Mouse (Mus musculus): ENCODE data around the gene Nrarp. TPM values are rescaled to one million over a fixed set of nuclear protein-coding genes. Genes with fewer than 3 reads are reported as not detected.
A peak's percentile ranks its signal among the peaks of the same experiment; 100 is the strongest.

Gene Nrarp
- polyA plus RNA-seq, 1 experiment from 2014 or later: 70.9 TPM

GRCm38 (mm10) chr2:25167481-25167880 is 13.1 kb upstream of the Nrarp start:
- Histone ChIP-seq H3K36me3 (no peaks in the 10 kb centered on the region), H3K9me3 (replicated peaks) (no peaks in the 10 kb centered on the region), H3K4me1 (peaks cover 56% of the 10 kb centered on the region), H3K27me3 (no peaks in the 10 kb centered on the region), H3K4me2 (replicated peaks) (peak overlapping the region; percentile 87), H3K27ac (peak overlapping the region; percentile 85), H3K9ac (peak overlapping the region; percentile 68), H3K4me3 (peak overlapping the region; percentile 41)
- peak; percentile 29 for ATAC-seq (ENCODE audit: low FRiP score)
- 13% methylated on average over 4 of the region's 4 CpGs for WGBS

- H3K27ac ChIP-seq: peak overlapping the region; percentile 85
- H3K27me3 ChIP-seq: no peaks in the 10 kb centered on the region
- no peaks in the 10 kb centered on the region for H3K9me3 ChIP-seq (replicated peaks)
- no peaks in the 10 kb centered on the region for H3K36me3 ChIP-seq
- 0% methylated on average over 36 of the region's 41 CpGs for WGBS
- peaks cover 60% of the 10 kb centered on the region for H3K4me1 ChIP-seq
- ATAC-seq (ENCODE audit: low FRiP score): peak; percentile 79
- H3K4me2 ChIP-seq (replicated peaks): peak overlapping the region; percentile 87
- peak overlapping the region; percentile 41 for H3K4me3 ChIP-seq
- peak overlapping the region; percentile 68 for H3K9ac ChIP-seq
Observed at GRCm38 (mm10) chr2:25167919-25168664, 12.5 kb upstream of the Nrarp start.

DNA sequence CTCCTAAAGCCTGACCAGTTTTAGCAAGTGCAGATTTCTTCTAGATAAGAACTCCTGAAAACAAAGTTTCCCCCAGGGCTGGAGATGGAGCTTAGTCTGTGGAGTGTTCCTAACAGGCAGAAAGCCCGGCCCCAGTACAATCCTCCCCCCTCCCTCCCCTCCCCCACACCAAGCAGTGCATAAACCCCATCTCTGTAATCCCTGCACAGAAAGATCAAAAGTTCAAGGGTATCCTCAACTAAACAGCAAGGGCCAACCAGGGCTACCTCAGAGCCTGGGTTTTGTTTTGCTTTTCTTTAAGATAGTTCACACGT is 11.9 kb upstream of the Nrarp start:
- Histone ChIP-seq H3K4me3 (peak overlapping the region; percentile 41), H3K36me3 (no peaks in the 10 kb centered on the region), H3K4me1 (peaks cover 55% of the 10 kb centered on the region), H3K4me2 (replicated peaks) (peak overlapping the region; percentile 87), H3K9me3 (replicated peaks) (no peaks in the 10 kb centered on the region), H3K9ac (peak overlapping the region; percentile 68; the same call in 1 of the 2 replicates), H3K27ac (peak overlapping the region; percentile 85), H3K27me3 (no peaks in the 10 kb centered on the region)
- ATAC-seq (ENCODE audit: low FRiP score): no peak; the same call in 1 of the 2 replicates
- WGBS: 7% methylated on average over 2 of the region's 2 CpGs

DNA sequence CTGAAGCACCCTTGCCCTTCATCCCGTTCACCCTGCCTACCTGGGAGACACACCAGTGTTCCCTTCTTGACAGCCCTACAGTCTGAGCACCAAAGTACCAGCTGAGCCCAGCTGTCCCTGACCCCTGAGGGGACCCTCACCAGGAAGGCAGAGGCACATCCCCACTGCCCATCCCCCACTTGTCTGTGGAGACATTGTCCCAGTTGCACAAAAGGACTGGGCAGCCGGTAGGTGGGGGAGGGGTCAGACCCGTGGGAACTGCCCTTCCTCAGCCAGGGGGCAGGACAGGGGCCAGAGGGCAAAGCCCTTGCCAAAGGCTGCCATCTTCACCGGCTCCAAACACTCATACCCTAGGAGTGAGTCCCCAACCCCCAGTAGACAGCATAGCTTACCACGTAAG is 10.8 kb upstream of the Nrarp start:
- peak overlapping the region; percentile 57 for H3K27ac ChIP-seq
- 4% methylated on average over 5 of the region's 5 CpGs for WGBS
- H3K4me3 ChIP-seq: no peak overlapping the region
- H3K4me2 ChIP-seq (replicated peaks): no peak overlapping the region
- H3K4me1 ChIP-seq: peaks cover 46% of the 10 kb centered on the region
- H3K9me3 ChIP-seq (replicated peaks): no peaks in the 10 kb centered on the region
- H3K9ac ChIP-seq: no peak overlapping the region
- no peaks in the 10 kb centered on the region for H3K27me3 ChIP-seq
- no peak for ATAC-seq (ENCODE audit: low FRiP score)
- H3K36me3 ChIP-seq: no peaks in the 10 kb centered on the region

DNA sequence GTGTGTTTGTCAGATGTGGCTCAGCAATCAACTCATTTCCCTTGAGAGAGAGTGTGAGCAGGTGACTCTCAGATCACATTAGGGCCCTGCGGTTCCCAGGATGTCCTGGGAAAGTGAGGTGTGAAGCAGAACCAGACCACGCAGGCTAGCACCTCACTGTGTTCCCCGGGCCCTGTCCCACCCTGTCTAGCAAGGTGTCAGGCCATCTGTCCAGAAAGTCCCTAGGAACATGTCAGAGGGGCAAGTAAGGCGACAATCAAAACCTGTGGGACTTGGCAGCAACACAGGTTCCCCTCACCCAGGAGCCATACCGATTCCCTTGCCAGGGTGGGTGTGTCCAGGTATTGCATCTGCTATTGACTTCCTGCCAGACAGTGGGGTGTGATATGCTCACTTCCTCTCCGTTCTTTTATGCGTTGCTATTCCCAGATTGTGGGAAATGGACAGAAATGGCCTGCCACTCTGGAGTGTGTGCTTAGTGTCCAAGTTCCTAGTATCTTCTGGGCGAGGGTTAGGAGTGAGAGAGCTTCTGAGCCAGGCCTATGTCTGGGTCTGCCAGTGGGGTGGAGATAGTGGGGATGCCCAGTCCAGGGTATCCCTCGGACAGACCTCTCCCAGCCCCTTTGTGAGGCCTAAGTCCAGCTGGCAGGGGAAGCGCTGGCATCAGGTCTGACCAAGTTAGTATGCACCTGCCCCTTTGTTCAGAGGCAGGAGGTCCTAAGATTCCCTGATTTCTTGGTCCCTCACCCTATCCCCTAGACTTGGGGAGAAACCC is 10.0 kb upstream of the Nrarp start:
- Histone ChIP-seq H3K4me1 (peaks cover 52% of the 10 kb centered on the region), H3K27me3 (0 out of 2 replicates have a peak, but pooled peaks cover 3% of the 10 kb centered on the region), H3K9ac (no peak overlapping the region), H3K36me3 (no peaks in the 10 kb centered on the region), H3K4me3 (no peak overlapping the region), H3K4me2 (replicated peaks) (no peak overlapping the region), H3K9me3 (replicated peaks) (no peaks in the 10 kb centered on the region), H3K27ac (0 out of 2 replicates have a peak overlapping the region, but pooled peaks have one; percentile 57)
- ATAC-seq (ENCODE audit: low FRiP score): no peak
- 69% methylated on average over 10 of the region's 10 CpGs for WGBS

- H3K4me1 ChIP-seq: peaks cover 59% of the 10 kb centered on the region
- no peak overlapping the region for H3K4me3 ChIP-seq
- no peaks in the 10 kb centered on the region for H3K9me3 ChIP-seq (replicated peaks)
- H3K27me3 ChIP-seq: 0 out of 2 replicates have a peak, but pooled peaks cover 3% of the 10 kb centered on the region
- ATAC-seq (ENCODE audit: low FRiP score): no peak
- H3K4me2 ChIP-seq (replicated peaks): no peak overlapping the region
- WGBS: 77% methylated on average over 6 of the region's 6 CpGs
- H3K27ac ChIP-seq: no peak overlapping the region
- H3K9ac ChIP-seq: no peak overlapping the region
- no peaks in the 10 kb centered on the region for H3K36me3 ChIP-seq
Observed at GRCm38 (mm10) chr2:25171101-25171768, 9.3 kb upstream of the Nrarp start.

GRCm38 (mm10) chr2:25171769-25172153 is 8.8 kb upstream of the Nrarp start:
- no peak for ATAC-seq (ENCODE audit: low FRiP score)
- no peak overlapping the region for H3K4me3 ChIP-seq
- no peak overlapping the region for H3K4me2 ChIP-seq (replicated peaks)
- H3K9me3 ChIP-seq (replicated peaks): no peaks in the 10 kb centered on the region
- H3K27me3 ChIP-seq: 0 out of 2 replicates have a peak, but pooled peaks cover 3% of the 10 kb centered on the region
- no peak overlapping the region for H3K27ac ChIP-seq
- H3K36me3 ChIP-seq: no peaks in the 10 kb centered on the region
- WGBS: 45% methylated on average over 1 of the region's 1 CpGs
- no peak overlapping the region for H3K9ac ChIP-seq
- H3K4me1 ChIP-seq: peaks cover 64% of the 10 kb centered on the region

DNA sequence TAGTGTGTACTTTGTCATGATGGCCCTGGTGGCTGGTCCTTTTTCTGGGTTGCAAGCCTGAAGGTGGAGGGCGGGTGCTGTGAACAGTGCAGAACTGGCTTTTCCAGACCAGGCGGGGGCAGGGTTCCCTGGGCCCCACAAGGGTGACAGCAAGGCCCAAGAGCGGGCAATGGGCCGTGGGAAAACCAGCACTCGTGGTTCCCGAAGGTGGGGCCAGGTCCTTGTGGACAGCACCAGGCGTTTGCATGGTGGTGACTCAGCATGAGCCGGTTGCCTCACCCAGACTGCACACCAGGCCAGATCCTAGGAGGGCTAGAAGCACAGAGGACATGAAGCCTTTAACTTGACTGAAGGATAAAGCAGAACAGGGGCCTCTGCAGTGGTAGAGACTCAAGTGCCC is 7.9 kb upstream of the Nrarp start:
- ATAC-seq (ENCODE audit: low FRiP score): no peak
- H3K27ac ChIP-seq: no peak overlapping the region

GRCm38 (mm10) chr2:25173821-25174220 is 6.7 kb upstream of the Nrarp start:
- no peak for ATAC-seq (ENCODE audit: low FRiP score)
- 95% methylated on average over 4 of the region's 4 CpGs for WGBS

More for the DNA sequence above, 7.9 kb upstream of the Nrarp start:
- no peak overlapping the region for H3K4me3 ChIP-seq
- H3K27me3 ChIP-seq: peaks cover 3% of the 10 kb centered on the region; the same call in 1 of the 2 replicates
- no peak overlapping the region for H3K4me2 ChIP-seq (replicated peaks)
- H3K4me1 ChIP-seq: peaks cover 66% of the 10 kb centered on the region
- 65% methylated on average over 8 of the region's 8 CpGs for WGBS
- H3K9me3 ChIP-seq (replicated peaks): no peaks in the 10 kb centered on the region
- H3K9ac ChIP-seq: no peak overlapping the region
- no peaks in the 10 kb centered on the region for H3K36me3 ChIP-seq

DNA sequence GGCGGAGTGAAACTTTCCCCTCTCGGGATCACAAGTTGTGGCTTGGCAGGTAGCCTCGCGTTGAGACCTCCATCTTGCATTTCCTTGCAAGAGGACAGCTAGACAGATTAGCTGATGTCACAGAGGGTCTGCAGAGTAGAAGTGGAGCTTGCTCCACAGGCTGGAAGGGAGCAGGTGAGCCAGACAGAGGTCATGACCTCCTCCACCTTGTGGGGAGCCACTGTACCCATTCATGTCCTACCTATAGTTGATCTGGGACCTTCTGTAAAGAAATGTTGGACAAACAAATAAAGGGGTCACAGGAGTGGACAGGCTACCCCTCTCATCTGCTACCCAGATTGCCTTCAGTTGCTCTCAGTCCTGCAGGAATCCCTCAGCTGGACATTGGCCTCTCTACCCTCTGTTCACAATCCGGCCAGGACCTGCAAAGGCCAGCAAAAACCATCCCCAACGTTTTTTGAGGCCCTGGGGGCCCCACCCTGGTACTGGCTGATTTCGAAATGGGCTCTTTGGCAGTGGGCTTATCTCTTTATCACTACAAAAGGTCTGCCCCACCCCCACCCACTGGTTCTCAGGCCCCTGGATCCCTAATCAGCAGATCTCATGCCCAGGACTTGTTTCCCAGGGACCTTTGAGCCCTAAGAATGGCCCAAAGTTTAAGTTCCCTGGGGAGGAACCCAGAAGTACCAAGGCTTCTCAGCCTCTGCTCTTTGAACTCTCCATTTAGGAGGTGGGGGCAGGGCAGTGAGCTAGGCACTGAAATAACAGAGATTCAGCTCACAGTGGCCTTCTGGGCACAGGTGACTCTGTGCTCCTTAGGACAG is 5.5 kb upstream of the Nrarp start:
- H3K4me2 ChIP-seq (replicated peaks): no peak overlapping the region
- 51% methylated on average over 7 of the region's 7 CpGs for WGBS
- no peak overlapping the region for H3K4me3 ChIP-seq
- H3K9ac ChIP-seq: no peak overlapping the region
- H3K27ac ChIP-seq: no peak overlapping the region
- peaks cover 7% of the 10 kb centered on the region; the same call in 1 of the 2 replicates for H3K27me3 ChIP-seq
- H3K36me3 ChIP-seq: no peaks in the 10 kb centered on the region
- no peak for ATAC-seq (ENCODE audit: low FRiP score)
- H3K9me3 ChIP-seq (replicated peaks): no peaks in the 10 kb centered on the region
- peaks cover 66% of the 10 kb centered on the region for H3K4me1 ChIP-seq

More at GRCm38 (mm10) chr2:25173821-25174220, 6.7 kb upstream of the Nrarp start:
- Histone ChIP-seq H3K36me3 (no peaks in the 10 kb centered on the region), H3K4me3 (no peak overlapping the region), H3K9ac (no peak overlapping the region), H3K4me1 (peaks cover 68% of the 10 kb centered on the region), H3K27ac (no peak overlapping the region), H3K4me2 (replicated peaks) (no peak overlapping the region), H3K9me3 (replicated peaks) (no peaks in the 10 kb centered on the region), H3K27me3 (peaks cover 7% of the 10 kb centered on the region; the same call in 1 of the 2 replicates)

GRCm38 (mm10) chr2:25175690-25176078 is 4.9 kb upstream of the Nrarp start:
- no peak overlapping the region for H3K27ac ChIP-seq
- no peak overlapping the region for H3K4me2 ChIP-seq (replicated peaks)
- no peaks in the 10 kb centered on the region for H3K36me3 ChIP-seq
- H3K27me3 ChIP-seq: peaks cover 7% of the 10 kb centered on the region; the same call in 1 of the 2 replicates
- 86% methylated on average over 4 of the region's 4 CpGs for WGBS
- ATAC-seq (ENCODE audit: low FRiP score): no peak
- H3K9ac ChIP-seq: no peak overlapping the region
- H3K9me3 ChIP-seq (replicated peaks): no peaks in the 10 kb centered on the region
- peaks cover 64% of the 10 kb centered on the region for H3K4me1 ChIP-seq
- no peak overlapping the region for H3K4me3 ChIP-seq

Measured in hindbrain, embryonic 12.5 days (tissue).